Mouse (Mus musculus): ENCODE data around the gene Sirt6. TPM values are rescaled to one million over a fixed set of nuclear protein-coding genes. Genes with fewer than 3 reads are reported as not detected.
"Not testable (repeated sequence)": the region's sequence is repeated elsewhere in the genome, so short reads cannot be mapped to it uniquely, and the experiment has no call there.

Sirt6 gene
- 21.5 and 27.3 TPM in 2 replicates for polyA plus RNA-seq (2014; fragmentation: Nextera tagmentation; extraction: Ambion mirVana)

DNA sequence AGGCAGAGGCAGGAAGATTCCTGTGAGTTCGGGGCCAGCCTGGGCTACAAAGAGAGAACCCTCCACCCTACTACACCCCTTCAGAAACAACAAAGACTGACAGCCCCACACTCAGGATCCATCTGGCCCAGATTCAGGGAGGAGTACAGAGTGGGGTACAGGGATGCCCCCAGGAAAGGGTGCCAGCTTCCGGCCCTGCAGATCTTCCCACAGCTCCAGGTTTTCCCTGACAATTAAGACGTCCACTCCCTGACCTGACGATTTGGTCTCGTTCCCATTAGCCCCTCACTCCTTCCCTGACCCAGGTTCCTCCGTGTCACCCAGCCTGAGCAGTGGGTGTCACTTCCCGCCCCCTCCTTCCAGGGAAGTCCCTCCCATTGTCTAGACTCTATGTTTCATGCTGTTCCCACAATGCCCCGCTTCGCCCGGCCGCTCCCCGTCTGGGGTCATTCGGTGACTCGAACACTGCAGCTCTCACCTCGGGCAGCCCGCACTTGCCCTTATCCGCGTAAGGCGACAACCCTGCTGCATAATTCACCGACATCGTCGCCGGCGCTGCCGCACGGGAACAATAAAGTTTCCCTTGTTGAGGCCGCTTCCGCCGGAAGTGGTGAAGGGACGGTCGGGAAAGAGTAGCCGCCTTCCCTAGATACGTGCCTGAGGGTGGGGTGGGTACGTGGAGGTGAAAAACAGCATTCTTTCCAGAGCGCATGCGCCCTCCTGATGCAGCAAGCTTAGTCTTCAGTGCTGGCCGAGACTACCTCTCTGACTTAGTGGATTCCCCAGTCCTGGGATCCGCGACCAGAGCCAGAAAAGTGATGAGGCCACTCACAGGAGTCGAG lies at the start of gene Sirt6:
Gene Sirt6, minus strand, starts transcription at position 804 of the 842 bp plus-strand sequence.
- Histone ChIP-seq H3K36me3 (ENCODE audit: control insufficient read depth, insufficient read depth, low read length) (0 out of 2 replicates have a peak, but pooled peaks cover 9% of the 10 kb centered on the region), H3K27me3 (ENCODE audit: control insufficient read depth, insufficient read depth, low read length) (no peaks in the 10 kb centered on the region), H3K9me3 (replicated peaks; ENCODE audit: control insufficient read depth, low read length) (no peaks in the 10 kb centered on the region), H3K27ac (ENCODE audit: low read depth, low read length) (peak within 1 kb of the TSS; percentile 91), H3K9ac (ENCODE audit: low read depth, low read length) (peak within 1 kb of the TSS; percentile 86), H3K4me3 (ENCODE audit: low read depth, low read length) (peak within 1 kb of the TSS; percentile 74), H3K4me1 (ENCODE audit: control insufficient read depth, insufficient read depth, low read length) (peaks cover 8% of the 10 kb centered on the region), H3K4me2 (peak within 1 kb of the TSS; percentile 93)
- WGBS (ENCODE audit: insufficient replicate concordance), result 5% methylated on average over 40 of the region's 40 CpGs
- peak; percentile 83 for ATAC-seq (replicated peaks; ENCODE audit: insufficient number of reproducible peaks, low FRiP score, low TSS enrichment)

DNA sequence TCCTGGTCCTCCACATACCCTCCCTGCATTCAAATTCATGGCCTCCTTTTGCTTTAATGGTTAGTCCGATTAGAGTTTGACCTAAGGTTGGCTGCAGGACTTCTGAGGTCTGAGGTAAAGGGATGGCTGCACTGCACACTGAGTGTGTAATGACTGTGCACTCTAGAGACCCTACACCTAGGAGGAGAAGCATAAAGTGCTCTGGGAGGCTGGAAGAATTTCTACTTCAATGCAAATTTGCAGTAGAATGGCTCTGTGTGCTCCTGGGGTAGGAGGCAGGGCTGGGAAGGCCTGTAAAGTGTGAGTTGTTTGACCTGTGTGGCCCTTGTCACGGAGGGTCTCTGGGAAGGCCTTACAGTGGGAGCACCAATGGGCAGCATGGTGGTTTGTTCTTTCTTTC lies 28.6 kb upstream of the Sirt6 start:
- Histone ChIP-seq H3K9me3 (replicated peaks; ENCODE audit: control insufficient read depth, low read length) (peaks cover 10% of the 10 kb centered on the region), H3K4me3 (ENCODE audit: low read depth, low read length) (no peak overlapping the region), H3K27ac (ENCODE audit: low read depth, low read length) (no peak overlapping the region), H3K27me3 (ENCODE audit: control insufficient read depth, insufficient read depth, low read length) (no peaks in the 10 kb centered on the region), H3K4me2 (no peak overlapping the region), H3K9ac (ENCODE audit: low read depth, low read length) (no peak overlapping the region), H3K4me1 (ENCODE audit: control insufficient read depth, insufficient read depth, low read length) (no peaks in the 10 kb centered on the region), H3K36me3 (ENCODE audit: control insufficient read depth, insufficient read depth, low read length) (peaks cover 6% of the 10 kb centered on the region; the same call in 1 of the 2 replicates)
- 99% methylated on average over 2 of the region's 2 CpGs for WGBS (ENCODE audit: insufficient replicate concordance)
- ATAC-seq (replicated peaks; ENCODE audit: insufficient number of reproducible peaks, low FRiP score, low TSS enrichment), result no peak

- 92% methylated on average over 10 of the region's 10 CpGs for WGBS (ENCODE audit: insufficient replicate concordance)
- Histone ChIP-seq H3K4me2 (no peak overlapping the region), H3K9ac (ENCODE audit: low read depth, low read length) (no peak overlapping the region), H3K36me3 (ENCODE audit: control insufficient read depth, insufficient read depth, low read length) (peaks cover 6% of the 10 kb centered on the region; the same call in 1 of the 2 replicates), H3K4me3 (ENCODE audit: low read depth, low read length) (no peak overlapping the region), H3K27me3 (ENCODE audit: control insufficient read depth, insufficient read depth, low read length) (no peaks in the 10 kb centered on the region), H3K4me1 (ENCODE audit: control insufficient read depth, insufficient read depth, low read length) (no peaks in the 10 kb centered on the region), H3K9me3 (replicated peaks; ENCODE audit: control insufficient read depth, low read length) (peaks cover 10% of the 10 kb centered on the region), H3K27ac (ENCODE audit: low read depth, low read length) (no peak overlapping the region)
- ATAC-seq (replicated peaks; ENCODE audit: insufficient number of reproducible peaks, low FRiP score, low TSS enrichment), result no peak
Observed at GRCm38 (mm10) chr10:81655178-81655577, 27.6 kb upstream of the Sirt6 start.

DNA sequence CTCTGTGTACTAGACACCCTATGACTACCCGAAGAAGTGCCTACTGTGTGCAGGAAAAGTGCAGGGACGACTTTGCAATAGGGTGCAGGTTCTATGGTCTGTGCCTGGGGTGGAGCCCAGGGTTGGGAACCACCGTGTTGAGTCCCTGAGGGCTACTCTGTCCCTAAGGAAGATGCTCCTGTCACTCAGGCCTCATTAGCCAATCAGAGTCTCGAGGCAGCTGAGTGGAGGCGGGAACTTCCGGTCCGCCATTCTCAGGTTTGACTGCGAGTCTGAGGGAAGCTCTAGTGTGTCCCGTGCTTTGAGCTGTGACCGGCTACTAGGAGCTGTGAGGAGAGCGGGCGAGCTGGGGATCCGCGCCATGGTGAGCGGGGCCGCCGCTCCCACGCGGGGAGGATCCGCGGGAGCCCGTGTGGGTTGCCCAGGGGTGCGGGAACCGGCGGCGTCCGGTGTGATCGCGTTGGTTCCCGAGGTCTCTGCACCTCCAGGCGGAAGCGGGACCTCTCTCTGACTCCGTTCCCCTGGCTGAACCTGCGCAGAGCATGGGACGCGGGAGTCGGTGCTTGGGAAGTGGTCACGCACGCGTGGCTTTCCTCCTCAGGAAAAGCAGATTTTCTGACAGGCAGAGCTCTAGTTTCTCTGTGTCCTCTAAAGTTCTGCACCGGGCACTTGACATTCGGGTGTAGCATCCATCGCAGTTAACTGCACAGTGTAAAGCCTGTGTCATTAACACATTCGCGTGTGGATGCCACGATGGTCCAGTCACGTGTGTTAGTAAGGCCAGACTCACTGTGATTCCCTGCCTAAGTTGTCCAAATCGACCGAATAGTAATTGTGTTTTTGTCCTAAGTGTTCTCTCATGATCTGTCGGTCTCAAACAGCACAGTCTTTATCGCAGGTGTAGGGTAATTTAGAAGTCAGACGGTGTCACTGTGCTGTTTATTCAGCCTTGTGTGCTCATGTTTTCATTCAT lies 21.5 kb upstream of the Sirt6 start, which contains the start of gene Gm10778:
Gene Gm10778, plus strand, starts transcription at position 257 of the 973 bp plus-strand sequence.
- H3K36me3 ChIP-seq (ENCODE audit: control insufficient read depth, insufficient read depth, low read length), result not testable (repeated sequence)
- H3K27ac ChIP-seq (ENCODE audit: low read depth, low read length), result peak within 1 kb of the TSS; percentile 50; the same call in 1 of the 2 replicates

GRCm38 (mm10) chr10:81646015-81646555 lies 18.5 kb upstream of the Sirt6 start:
- no peak overlapping the region for H3K4me3 ChIP-seq (ENCODE audit: low read depth, low read length)
- no peak overlapping the region for H3K4me2 ChIP-seq
- no peaks in the 10 kb centered on the region; the same call in 1 of the 2 replicates for H3K36me3 ChIP-seq (ENCODE audit: control insufficient read depth, insufficient read depth, low read length)
- 76% methylated on average over 7 of the region's 7 CpGs for WGBS (ENCODE audit: insufficient replicate concordance)
- H3K27me3 ChIP-seq (ENCODE audit: control insufficient read depth, insufficient read depth, low read length), result no peaks in the 10 kb centered on the region
- H3K9ac ChIP-seq (ENCODE audit: low read depth, low read length), result no peak overlapping the region
- ATAC-seq (replicated peaks; ENCODE audit: insufficient number of reproducible peaks, low FRiP score, low TSS enrichment), result no peak
- H3K4me1 ChIP-seq (ENCODE audit: control insufficient read depth, insufficient read depth, low read length), result peaks cover 11% of the 10 kb centered on the region
- H3K9me3 ChIP-seq (replicated peaks; ENCODE audit: control insufficient read depth, low read length), result no peaks in the 10 kb centered on the region
- no peak overlapping the region for H3K27ac ChIP-seq (ENCODE audit: low read depth, low read length)

More for the DNA sequence above, 21.5 kb upstream of the Sirt6 start, which contains the start of gene Gm10778:
- H3K9ac ChIP-seq (ENCODE audit: low read depth, low read length), result peak within 1 kb of the TSS; percentile 74
- not testable (repeated sequence) for H3K4me1 ChIP-seq (ENCODE audit: control insufficient read depth, insufficient read depth, low read length); H3K9me3 ChIP-seq (replicated peaks; ENCODE audit: control insufficient read depth, low read length); H3K27me3 ChIP-seq (ENCODE audit: control insufficient read depth, insufficient read depth, low read length)
- whole genome bisulfite sequencing (ENCODE audit: insufficient replicate concordance), result 2% methylated on average over 34 of the region's 52 CpGs
- H3K4me2 ChIP-seq, result peak within 1 kb of the TSS; percentile 64
- H3K4me3 ChIP-seq (ENCODE audit: low read depth, low read length), result peak within 1 kb of the TSS; percentile 52
- ATAC-seq (replicated peaks; ENCODE audit: insufficient number of reproducible peaks, low FRiP score, low TSS enrichment), result peak; percentile 94

DNA sequence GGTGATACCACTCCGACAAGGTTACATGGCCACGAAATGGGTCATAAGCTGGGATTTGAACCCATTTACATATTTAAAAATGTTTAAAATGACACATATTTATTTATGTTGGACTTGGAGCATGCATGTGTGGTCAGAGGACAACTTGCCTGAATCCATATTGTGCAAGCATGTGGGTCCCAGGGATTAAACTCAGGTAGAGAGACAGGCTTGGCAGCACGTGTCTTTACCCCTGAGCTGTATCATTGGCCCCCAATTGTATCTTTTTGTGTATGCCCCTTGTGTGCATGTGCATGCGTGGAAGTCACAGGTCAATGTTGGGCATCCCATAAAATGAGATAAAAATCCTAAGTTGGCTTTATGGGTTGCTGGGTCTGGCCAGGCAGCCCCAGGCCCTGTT lies 17.8 kb upstream of the Sirt6 start:
- ATAC-seq (replicated peaks; ENCODE audit: insufficient number of reproducible peaks, low FRiP score, low TSS enrichment), result no peak
- WGBS (ENCODE audit: insufficient replicate concordance), result 83% methylated on average over 4 of the region's 4 CpGs
- peaks cover 11% of the 10 kb centered on the region for H3K4me1 ChIP-seq (ENCODE audit: control insufficient read depth, insufficient read depth, low read length)
- H3K4me2 ChIP-seq, result no peak overlapping the region
- H3K36me3 ChIP-seq (ENCODE audit: control insufficient read depth, insufficient read depth, low read length), result no peaks in the 10 kb centered on the region; the same call in 1 of the 2 replicates
- no peak overlapping the region for H3K27ac ChIP-seq (ENCODE audit: low read depth, low read length)
- H3K27me3 ChIP-seq (ENCODE audit: control insufficient read depth, insufficient read depth, low read length), result no peaks in the 10 kb centered on the region
- no peak overlapping the region for H3K9ac ChIP-seq (ENCODE audit: low read depth, low read length)
- no peaks in the 10 kb centered on the region for H3K9me3 ChIP-seq (replicated peaks; ENCODE audit: control insufficient read depth, low read length)
- no peak overlapping the region for H3K4me3 ChIP-seq (ENCODE audit: low read depth, low read length)

DNA sequence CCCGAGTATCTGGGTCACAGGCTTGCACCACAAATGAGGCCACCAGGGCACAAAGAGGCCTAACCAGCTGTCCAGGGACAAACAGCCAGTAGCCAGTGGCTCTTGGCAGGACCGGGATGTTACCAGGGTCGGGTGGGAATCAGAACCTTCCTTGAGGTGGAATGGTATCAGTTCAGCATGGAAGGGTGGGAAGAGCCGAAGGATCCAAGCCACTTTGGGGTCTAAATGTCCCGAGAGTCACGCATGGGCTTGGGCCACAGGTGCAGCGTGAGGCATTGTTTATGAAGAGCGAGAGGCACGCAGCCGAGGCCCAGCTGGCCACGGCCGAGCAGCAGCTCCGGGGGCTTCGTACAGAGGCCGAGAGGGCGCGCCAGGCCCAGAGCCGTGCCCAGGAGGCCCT lies 17.1 kb upstream of the Sirt6 start:
- H3K4me3 ChIP-seq (ENCODE audit: low read depth, low read length), result no peak overlapping the region
- WGBS (ENCODE audit: insufficient replicate concordance), result 92% methylated on average over 18 of the region's 18 CpGs

DNA sequence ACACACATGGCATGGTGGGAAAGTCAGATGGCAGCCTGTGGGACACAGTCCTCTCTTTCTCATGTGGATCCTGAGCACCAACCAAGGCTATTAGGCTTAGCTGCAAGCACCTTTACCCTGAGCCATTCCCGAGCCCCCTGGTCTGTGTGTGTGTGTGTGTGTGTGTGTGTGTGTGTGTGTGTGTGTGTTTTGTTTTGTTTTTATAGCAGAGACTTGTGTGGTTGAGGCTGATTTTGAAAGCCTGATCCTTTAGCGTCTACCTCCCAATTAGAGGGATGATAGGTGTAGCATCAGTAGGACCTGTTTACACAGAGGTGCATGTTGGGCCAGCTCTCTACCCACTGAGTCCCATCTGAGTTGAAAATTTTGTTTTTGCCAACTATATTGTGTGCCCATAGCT lies 16.6 kb upstream of the Sirt6 start:
- no peak for ATAC-seq (replicated peaks; ENCODE audit: insufficient number of reproducible peaks, low FRiP score, low TSS enrichment)
- no peaks in the 10 kb centered on the region for H3K9me3 ChIP-seq (replicated peaks; ENCODE audit: control insufficient read depth, low read length)
- WGBS (ENCODE audit: insufficient replicate concordance), result 56% methylated on average over 2 of the region's 2 CpGs
- H3K36me3 ChIP-seq (ENCODE audit: control insufficient read depth, insufficient read depth, low read length), result no peaks in the 10 kb centered on the region; the same call in 1 of the 2 replicates
- H3K4me2 ChIP-seq, result peak overlapping the region; percentile 95
- H3K9ac ChIP-seq (ENCODE audit: low read depth, low read length), result peak overlapping the region; percentile 97
- peak overlapping the region; percentile 77 for H3K4me3 ChIP-seq (ENCODE audit: low read depth, low read length)
- peaks cover 11% of the 10 kb centered on the region for H3K4me1 ChIP-seq (ENCODE audit: control insufficient read depth, insufficient read depth, low read length)
- peak overlapping the region; percentile 98; the same call in 1 of the 2 replicates for H3K27ac ChIP-seq (ENCODE audit: low read depth, low read length)
- no peaks in the 10 kb centered on the region for H3K27me3 ChIP-seq (ENCODE audit: control insufficient read depth, insufficient read depth, low read length)

More for the DNA sequence above, 17.1 kb upstream of the Sirt6 start:
- H3K9ac ChIP-seq (ENCODE audit: low read depth, low read length), result no peak overlapping the region
- no peak for ATAC-seq (replicated peaks; ENCODE audit: insufficient number of reproducible peaks, low FRiP score, low TSS enrichment)
- no peaks in the 10 kb centered on the region for H3K27me3 ChIP-seq (ENCODE audit: control insufficient read depth, insufficient read depth, low read length)
- peaks cover 11% of the 10 kb centered on the region for H3K4me1 ChIP-seq (ENCODE audit: control insufficient read depth, insufficient read depth, low read length)
- H3K9me3 ChIP-seq (replicated peaks; ENCODE audit: control insufficient read depth, low read length), result no peaks in the 10 kb centered on the region
- no peak overlapping the region for H3K27ac ChIP-seq (ENCODE audit: low read depth, low read length)
- H3K4me2 ChIP-seq, result no peak overlapping the region
- H3K36me3 ChIP-seq (ENCODE audit: control insufficient read depth, insufficient read depth, low read length), result no peaks in the 10 kb centered on the region; the same call in 1 of the 2 replicates

Data from heart, embryonic 11.5 days (tissue).